8 mouse cellular contexts compared by ENCODE assay signal in the genomic region with DNA sequence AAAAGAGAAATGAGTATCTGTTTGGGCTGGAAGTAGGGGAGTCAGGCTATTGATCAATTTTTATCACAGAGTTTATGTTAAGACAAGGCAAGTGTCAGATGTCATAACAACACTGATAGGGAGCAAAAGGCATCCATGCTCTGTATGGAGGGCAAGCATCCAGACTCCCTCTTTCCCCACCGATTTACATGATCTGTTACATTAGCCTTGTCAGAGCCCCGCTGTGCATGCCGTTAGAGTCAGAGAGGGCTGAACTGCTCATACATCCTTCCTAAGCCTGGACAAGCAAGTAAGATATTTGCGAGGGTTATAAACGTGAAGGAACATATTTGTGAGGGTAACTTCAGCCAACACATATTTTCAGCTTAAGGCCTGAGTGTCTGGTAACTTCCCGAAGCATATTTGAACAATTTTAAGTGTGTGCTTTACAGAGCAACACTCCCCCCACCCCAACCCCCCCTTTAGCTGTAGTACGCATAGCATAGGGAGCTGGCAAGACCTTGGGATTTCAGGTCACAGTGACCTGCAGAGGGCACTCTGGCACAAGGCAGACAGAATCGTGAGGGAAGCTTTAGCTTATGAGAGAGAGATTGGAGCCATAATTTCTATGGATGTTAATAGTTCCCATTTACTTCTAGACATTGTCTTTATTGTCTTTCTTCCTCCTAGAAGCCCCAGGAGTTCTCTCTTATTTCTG.
DNase-seq lines count a peak whose midpoint lies in the region; ATAC-seq and TF ChIP-seq lines count a peak whose summit lies in the region.

No protein-coding gene starts in this region.

- H3K9me3 ChIP-seq in ES-Bruce4 (replicated peaks; ENCODE audit: control insufficient read depth, insufficient read depth, low read length, poor library complexity, severe bottlenecking): no peaks in the 10 kb centered on the region
- no peaks in the 10 kb centered on the region for H3K9me3 ChIP-seq in hindbrain, embryonic 12.5 days (replicated peaks)
- H3K9me3 ChIP-seq in neural tube, embryonic 14.5 days (ENCODE audit: control insufficient read depth, low read length): no peaks in the 10 kb centered on the region

- peak; percentile 4 to 20 for DNase-seq in heart, adult 2 months
- DNase-seq in heart, adult 8-10 months (ENCODE audit: low spot score): no peak
- DNase-seq in cerebellum, postnatal 14 days: peak; percentile 83 to 85
- peak; percentile 37 to 68 for DNase-seq in left cerebral cortex, postnatal 25 days (ENCODE audit: low spot score in 2 of 2)
- no peak for DNase-seq in MN1 (ENCODE audit: low spot score)

- H3K4me2 ChIP-seq in hindbrain, embryonic 12.5 days (replicated peaks): no peak overlapping the region
- H3K4me2 ChIP-seq in neural tube, embryonic 14.5 days (ENCODE audit: low read depth, low read length): no peak overlapping the region

- TF ChIP-seq EP300 in heart, adult 2 months (IDR thresholded peaks at IDR 0.05; ENCODE audit: insufficient read depth, low read depth, low read length): no peak
- no peak for TF ChIP-seq EP300 in ES-Bruce4 (IDR thresholded peaks at IDR 0.05; ENCODE audit: insufficient read depth, low read depth, low read length)

- H3K79me2 ChIP-seq in heart, adult 2 months (replicated peaks; ENCODE audit: control insufficient read depth, insufficient read depth, low read length): no peaks in the 10 kb centered on the region

- WGBS in heart, adult 2 months: 31% methylated on average over 8 of the region's 8 CpGs
- 44% methylated on average over 8 of the region's 8 CpGs for WGBS in hindbrain, embryonic 12.5 days
- WGBS in neural tube, embryonic 14.5 days: 34% methylated on average over 8 of the region's 8 CpGs

- TF ChIP-seq POLR2A in heart, adult 2 months (IDR thresholded peaks at IDR 0.05; ENCODE audit: insufficient read depth, low read depth, low read length): no peak
- no peak for TF ChIP-seq POLR2A in ES-Bruce4 (IDR thresholded peaks at IDR 0.05; ENCODE audit: insufficient read depth, low read length)

- no peak overlapping the region for H3K27ac ChIP-seq in heart, adult 2 months
- H3K27ac ChIP-seq in ES-Bruce4 (ENCODE audit: insufficient read depth, low read length): no peak overlapping the region
- H3K27ac ChIP-seq in hindbrain, embryonic 12.5 days: no peak overlapping the region
- H3K27ac ChIP-seq in neural tube, embryonic 14.5 days (ENCODE audit: low read depth, low read length): no peak overlapping the region

- no peaks in the 10 kb centered on the region for H3K27me3 ChIP-seq in heart, adult 2 months (ENCODE audit: control insufficient read depth, insufficient read depth, low read length)
- no peaks in the 10 kb centered on the region for H3K27me3 ChIP-seq in ES-Bruce4 (ENCODE audit: control insufficient read depth, insufficient read depth, low read length, poor library complexity, severe bottlenecking)
- H3K27me3 ChIP-seq in hindbrain, embryonic 12.5 days: no peaks in the 10 kb centered on the region
- H3K27me3 ChIP-seq in neural tube, embryonic 14.5 days (ENCODE audit: control insufficient read depth, insufficient read depth, low read length): no peaks in the 10 kb centered on the region

- H3K9ac ChIP-seq in heart, adult 2 months (ENCODE audit: low read depth, low read length): no peak overlapping the region
- H3K9ac ChIP-seq in ES-Bruce4 (ENCODE audit: low read depth, poor library complexity, severe bottlenecking): no peak overlapping the region
- no peak overlapping the region for H3K9ac ChIP-seq in hindbrain, embryonic 12.5 days
- no peak overlapping the region for H3K9ac ChIP-seq in neural tube, embryonic 14.5 days (replicated peaks; ENCODE audit: low read depth, low read length)

- no peaks in the 10 kb centered on the region for H3K4me1 ChIP-seq in heart, adult 2 months (ENCODE audit: control insufficient read depth, insufficient read depth, low read length)
- H3K4me1 ChIP-seq in ES-Bruce4 (ENCODE audit: control insufficient read depth, insufficient read depth, low read length): no peaks in the 10 kb centered on the region
- H3K4me1 ChIP-seq in hindbrain, embryonic 12.5 days: no peaks in the 10 kb centered on the region
- no peaks in the 10 kb centered on the region for H3K4me1 ChIP-seq in neural tube, embryonic 14.5 days (ENCODE audit: control insufficient read depth, insufficient read depth, low read length)

- no peaks in the 10 kb centered on the region for H3K36me3 ChIP-seq in heart, adult 2 months (ENCODE audit: control insufficient read depth, insufficient read depth, low read length)
- H3K36me3 ChIP-seq in ES-Bruce4 (ENCODE audit: control insufficient read depth, insufficient read depth, low read length, poor library complexity, severe bottlenecking): no peaks in the 10 kb centered on the region
- no peaks in the 10 kb centered on the region for H3K36me3 ChIP-seq in hindbrain, embryonic 12.5 days
- H3K36me3 ChIP-seq in neural tube, embryonic 14.5 days (ENCODE audit: control insufficient read depth, insufficient read depth, low read length): no peaks in the 10 kb centered on the region

- TF ChIP-seq CTCF in heart, adult 2 months (IDR thresholded peaks at IDR 0.05): peak; percentile 50
- peak; percentile 53 for TF ChIP-seq CTCF in ES-Bruce4 (IDR thresholded peaks at IDR 0.05; ENCODE audit: low read depth, low read length)

- H3K4me3 ChIP-seq in heart, adult 2 months: no peak overlapping the region
- H3K4me3 ChIP-seq in ES-Bruce4 (ENCODE audit: low read depth, low read length): no peak overlapping the region
- H3K4me3 ChIP-seq in hindbrain, embryonic 12.5 days: no peak overlapping the region
- no peak overlapping the region for H3K4me3 ChIP-seq in neural tube, embryonic 14.5 days (ENCODE audit: low read depth, low read length)

- ATAC-seq in hindbrain, embryonic 12.5 days (ENCODE audit: low FRiP score): peak; percentile 74
- peak; percentile 86 for ATAC-seq in neural tube, embryonic 14.5 days (ENCODE audit: low read depth)

- intact Hi-C loops in heart, adult 2 months (cut with DNase I): no loop called here
- intact Hi-C loops in left cerebral cortex, postnatal 25 days (cut with DNase I): loop anchor here (2.0 kb wide), 1 partner anchor 257 kb away; no protein-coding TSS in a partner anchor

Comparison
In these comparisons a context has a peak if more than half of its experiments do, and no peak if none do; other contexts are left out.
1. DNase-seq: peak in heart, adult 2 months (2 of 2), cerebellum, postnatal 14 days (2 of 2) and left cerebral cortex, postnatal 25 days (2 of 2); none in heart, adult 8-10 months (single experiment) and MN1 (single experiment).